Mouse (Mus musculus): ENCODE results near the gene Pitpnb.

Gene Pitpnb

GRCm38 (mm10) chr5:111330417-111331098, at the start of gene Pitpnb:
Gene Pitpnb (plus strand): TSS chr5:111330763.
- peak; percentile 98 for DNase-seq (ENCODE audit: low read depth, low spot score)

- no peak for DNase-seq (ENCODE audit: low read depth, low spot score)
Measured at GRCm38 (mm10) chr5:111284420-111285175, 46.0 kb upstream of the Pitpnb start.

- DNase-seq (ENCODE audit: low read depth, low spot score), result no peak
Measured at GRCm38 (mm10) chr5:111287571-111287970, 43.0 kb upstream of the Pitpnb start.

GRCm38 (mm10) chr5:111288486-111288885, 42.1 kb upstream of the Pitpnb start:
- DNase-seq (ENCODE audit: low read depth, low spot score), result no peak

- no peak for DNase-seq (ENCODE audit: low read depth, low spot score)
Measured at GRCm38 (mm10) chr5:111290071-111290470, 40.5 kb upstream of the Pitpnb start.

- DNase-seq (ENCODE audit: low read depth, low spot score), result peak; percentile 24
Measured at GRCm38 (mm10) chr5:111291639-111292038, 38.9 kb upstream of the Pitpnb start.

GRCm38 (mm10) chr5:111297801-111298200, 32.8 kb upstream of the Pitpnb start:
- no peak for DNase-seq (ENCODE audit: low read depth, low spot score)

- no peak for DNase-seq (ENCODE audit: low read depth, low spot score)
Measured at GRCm38 (mm10) chr5:111298706-111299105, 31.9 kb upstream of the Pitpnb start.

GRCm38 (mm10) chr5:111300776-111301175, 29.8 kb upstream of the Pitpnb start:
- DNase-seq (ENCODE audit: low read depth, low spot score), result no peak

GRCm38 (mm10) chr5:111301736-111302135, 28.8 kb upstream of the Pitpnb start:
- no peak for DNase-seq (ENCODE audit: low read depth, low spot score)

- no peak for DNase-seq (ENCODE audit: low read depth, low spot score)
Measured at GRCm38 (mm10) chr5:111304730-111305129, 25.8 kb upstream of the Pitpnb start.

GRCm38 (mm10) chr5:111310185-111310584, 20.4 kb upstream of the Pitpnb start:
- DNase-seq (ENCODE audit: low read depth, low spot score), result no peak

GRCm38 (mm10) chr5:111313833-111314232, 16.7 kb upstream of the Pitpnb start:
- DNase-seq (ENCODE audit: low read depth, low spot score), result no peak

GRCm38 (mm10) chr5:111315061-111315460, 15.5 kb upstream of the Pitpnb start:
- DNase-seq (ENCODE audit: low read depth, low spot score), result no peak

- DNase-seq (ENCODE audit: low read depth, low spot score), result no peak
Measured at GRCm38 (mm10) chr5:111317526-111317925, 13.0 kb upstream of the Pitpnb start.

GRCm38 (mm10) chr5:111318946-111319345, 11.6 kb upstream of the Pitpnb start:
- no peak for DNase-seq (ENCODE audit: low read depth, low spot score)

GRCm38 (mm10) chr5:111325813-111326212, 4.8 kb upstream of the Pitpnb start:
- DNase-seq (ENCODE audit: low read depth, low spot score), result no peak

- no peak for DNase-seq (ENCODE audit: low read depth, low spot score)
Measured at GRCm38 (mm10) chr5:111327420-111327819, 3.1 kb upstream of the Pitpnb start.

GRCm38 (mm10) chr5:111329782-111330416, 664 bp upstream of the Pitpnb start:
- no peak for DNase-seq (ENCODE audit: low read depth, low spot score)

GRCm38 (mm10) chr5:111331099-111331435, 504 bp downstream of the Pitpnb start:
- no peak for DNase-seq (ENCODE audit: low read depth, low spot score)

- DNase-seq (ENCODE audit: low read depth, low spot score), result no peak
Measured at GRCm38 (mm10) chr5:111335939-111336691, 5.6 kb downstream of the Pitpnb start.

GRCm38 (mm10) chr5:111341609-111342008, 11.0 kb downstream of the Pitpnb start:
- DNase-seq (ENCODE audit: low read depth, low spot score), result peak; percentile 43

All from retina, postnatal 7 days (tissue).